Mouse (Mus musculus) inflammation-experienced regulatory T-cells (primary cell): ENCODE measurements around the gene Atg2a. TPM values are rescaled to one million over a fixed set of nuclear protein-coding genes. Genes with fewer than 3 reads are reported as not detected.

Experiments
- polyA plus RNA-seq, 2 experiments: library from polyadenylated mRNA; unstranded; fragments of 100-300 nt; shearing (Covaris generic); gene quantifications; one replicate each; pipeline ENCODE4 v1.2.1; 2017

Gene Atg2a
- 10 to 100 TPM; 23.5 to 31.5 TPM for polyA plus RNA-seq

GRCm38 (mm10) chr19:6241274-6242107, at the start of gene Atg2a:
Atg2a (plus strand) TSS chr19:6241668.

GRCm38 (mm10) chr19:6226135-6226534, 15.3 kb upstream of the Atg2a start, which contains the start of gene Gpha2:
Gpha2 (plus strand) TSS chr19:6226380.

GRCm38 (mm10) chr19:6235084-6236052, 6.1 kb upstream of the Atg2a start, which contains the start of gene Ppp2r5b:
Ppp2r5b (minus strand) TSS chr19:6235872.

GRCm38 (mm10) chr19:6276426-6277421, 35.3 kb downstream of the Atg2a start, which contains the start of gene Ehd1:
Ehd1 (plus strand) TSS chr19:6276725.

GRCm38 (mm10) chr19:6306137-6306551, 64.7 kb downstream of the Atg2a start, which contains the start of gene Cdc42bpg:
Cdc42bpg (plus strand) TSS chr19:6306456.

Other genes with a start within 250 kb of the Atg2a start
- 10 to 100 TPM; 64.1 to 70.3 TPM for gene Capn1, start 225.8 kb upstream of the Atg2a start, polyA plus RNA-seq
- gene Syvn1, start 195.1 kb upstream of the Atg2a start, polyA plus RNA-seq: 10 to 100 TPM; 48.2 to 68.1 TPM
- gene Mrpl49, start 183.9 kb upstream of the Atg2a start, polyA plus RNA-seq: 10 to 100 TPM; 37.1 to 49.2 TPM
- gene Fau, start 183.8 kb upstream of the Atg2a start, polyA plus RNA-seq: 100 to 1,000 TPM; 732 to 759 TPM
- 10 to 100 TPM; 35.7 to 43.9 TPM for gene Znhit2, start 180.5 kb upstream of the Atg2a start, polyA plus RNA-seq
- 10 to 100 TPM; 14.2 to 15.2 TPM for gene Tm7sf2, start 173.3 kb upstream of the Atg2a start, polyA plus RNA-seq
- gene Vps51, start 164.4 kb upstream of the Atg2a start, polyA plus RNA-seq: 100 to 1,000 TPM in 1 of 2 experiments, 10 to 100 TPM in 1; 79.1 to 114 TPM
- gene Tmem262, start 161.6 kb upstream of the Atg2a start, polyA plus RNA-seq: 1 to 10 TPM in 1 of 2 experiments, not detected in 1; 2.5 TPM
- under 1 TPM; 0.68 to 0.80 TPM for gene Gm28374, start 159.4 kb upstream of the Atg2a start, polyA plus RNA-seq
- 10 to 100 TPM; 47.3 to 48.0 TPM for gene Zfpl1, start 156.7 kb upstream of the Atg2a start, polyA plus RNA-seq
- 1 to 10 TPM in 1 of 2 experiments, not detected in 1; 1.9 TPM for gene Cdca5, start 156.7 kb upstream of the Atg2a start, polyA plus RNA-seq
- 1 to 10 TPM in 1 of 2 experiments, not detected in 1; 1.3 TPM for gene AC131692.1, start 147.2 kb upstream of the Atg2a start, polyA plus RNA-seq
- 1 to 10 TPM in 1 of 2 experiments, under 1 TPM in 1; 0.14 to 1.2 TPM for gene Naaladl1, start 135.9 kb upstream of the Atg2a start, polyA plus RNA-seq
- gene Sac3d1, start 123.0 kb upstream of the Atg2a start, polyA plus RNA-seq: 10 to 100 TPM; 17.7 to 37.8 TPM
- gene Snx15, start 113.4 kb upstream of the Atg2a start, polyA plus RNA-seq: 10 to 100 TPM; 29.5 to 41.7 TPM
- not detected for gene Batf2, start 100.7 kb upstream of the Atg2a start, polyA plus RNA-seq
- 10 to 100 TPM; 18.3 to 30.3 TPM for gene Arl2, start 100.1 kb upstream of the Atg2a start, polyA plus RNA-seq
- gene Majin, start 57.3 kb upstream of the Atg2a start, polyA plus RNA-seq: 1 to 10 TPM in 1 of 2 experiments, not detected in 1; 1.2 TPM
- not detected for gene Gpha2, start 15.3 kb upstream of the Atg2a start, polyA plus RNA-seq
- 10 to 100 TPM; 21.9 to 26.7 TPM for gene Ppp2r5b, start 5.8 kb upstream of the Atg2a start, polyA plus RNA-seq
- gene Ehd1, start 35.1 kb downstream of the Atg2a start, polyA plus RNA-seq: 10 to 100 TPM; 22.3 to 27.6 TPM
- under 1 TPM; 0.11 to 0.46 TPM for gene Cdc42bpg, start 64.8 kb downstream of the Atg2a start, polyA plus RNA-seq
- gene Men1, start 93.3 kb downstream of the Atg2a start, polyA plus RNA-seq: 10 to 100 TPM; 48.2 to 74.8 TPM
- 100 to 1,000 TPM; 153 to 184 TPM for gene Map4k2, start 99.5 kb downstream of the Atg2a start, polyA plus RNA-seq
- gene Sf1, start 122.0 kb downstream of the Atg2a start, polyA plus RNA-seq: 100 to 1,000 TPM; 262 to 306 TPM
- 1 to 10 TPM; 3.0 to 3.4 TPM for gene Pygm, start 142.7 kb downstream of the Atg2a start, polyA plus RNA-seq
- 100 to 1,000 TPM; 141 to 333 TPM for gene Rasgrp2, start 157.7 kb downstream of the Atg2a start, polyA plus RNA-seq
- under 1 TPM; 0.28 to 0.58 TPM for gene Nrxn2, start 177.1 kb downstream of the Atg2a start, polyA plus RNA-seq